Mouse (Mus musculus): ENCODE data around the gene Ppm1b.

Gene Ppm1b

DNA sequence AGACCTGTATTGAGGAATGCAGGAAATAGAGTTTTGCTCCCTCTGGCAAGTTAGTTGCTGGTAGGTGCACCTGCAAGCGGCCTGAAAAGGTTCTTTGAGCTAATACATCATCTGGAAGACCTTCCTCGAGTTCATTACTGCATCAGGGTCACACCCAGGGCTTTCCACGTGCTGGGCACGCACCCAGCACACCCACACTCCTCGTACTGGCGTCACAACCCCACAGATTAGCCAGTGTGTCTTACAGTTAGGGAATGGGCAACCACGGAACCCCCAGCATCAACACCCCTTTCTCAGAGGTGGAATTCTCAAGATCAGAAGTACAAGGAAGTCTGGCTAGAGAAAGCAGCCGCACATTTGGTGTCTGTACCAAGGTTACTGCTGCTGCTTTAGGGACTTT, 67.7 kb downstream of the Ppm1b start:
- no peak for DNase-seq (ENCODE audit: low spot score in 2 of 2)

DNA sequence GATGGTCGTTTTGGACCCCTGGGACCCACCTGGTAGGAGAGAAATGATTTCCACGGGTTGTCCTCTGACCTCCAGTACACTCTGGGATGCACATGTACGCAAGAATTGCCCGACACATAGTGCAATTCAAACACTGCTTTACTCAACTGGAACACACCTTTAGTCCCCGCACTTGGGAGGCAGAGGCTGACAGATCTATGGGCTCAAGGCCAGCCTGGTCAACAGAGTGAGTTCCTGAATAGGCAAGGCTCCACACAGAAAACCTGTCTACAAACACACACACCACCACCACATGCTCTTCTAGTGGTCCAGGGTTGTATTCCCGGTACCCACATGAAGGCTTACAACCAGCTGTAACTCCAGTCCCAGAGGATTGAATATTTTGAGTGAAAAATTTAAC, 68.6 kb downstream of the Ppm1b start:
- no peak for DNase-seq (ENCODE audit: low spot score in 2 of 2)

- DNase-seq (ENCODE audit: low spot score in 2 of 2): no peak
Observed at GRCm38 (mm10) chr17:85026436-85026835, 69.9 kb downstream of the Ppm1b start.

GRCm38 (mm10) chr17:85027247-85027646, 70.7 kb downstream of the Ppm1b start:
- DNase-seq (ENCODE audit: low spot score in 2 of 2): no peak

GRCm38 (mm10) chr17:85028093-85028739, 71.7 kb downstream of the Ppm1b start, which contains the start of gene Slc3a1:
Gene Slc3a1 (plus strand): TSS chr17:85028376.
- no peak for DNase-seq (ENCODE audit: low spot score in 2 of 2)

DNA sequence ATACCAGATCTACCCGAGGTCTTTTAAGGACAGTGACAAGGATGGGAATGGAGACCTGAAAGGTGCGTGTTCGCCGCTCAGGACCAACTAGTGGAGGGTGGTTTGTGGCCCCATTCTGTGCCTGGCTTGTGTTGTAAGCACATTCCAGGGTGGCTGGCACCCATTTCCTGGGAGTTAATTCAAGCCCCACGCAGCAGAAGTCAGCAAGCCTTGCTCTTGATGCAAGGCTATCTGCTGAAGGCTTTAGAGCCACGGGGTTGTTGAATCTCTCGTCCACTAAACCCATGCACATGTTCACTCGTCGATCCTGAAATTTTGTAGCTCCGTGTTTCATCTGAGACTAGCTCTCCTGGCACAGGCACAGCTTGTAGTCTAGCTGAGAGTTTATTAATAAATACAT, 72.3 kb downstream of the Ppm1b start:
- no peak for DNase-seq (ENCODE audit: low spot score in 2 of 2)

DNA sequence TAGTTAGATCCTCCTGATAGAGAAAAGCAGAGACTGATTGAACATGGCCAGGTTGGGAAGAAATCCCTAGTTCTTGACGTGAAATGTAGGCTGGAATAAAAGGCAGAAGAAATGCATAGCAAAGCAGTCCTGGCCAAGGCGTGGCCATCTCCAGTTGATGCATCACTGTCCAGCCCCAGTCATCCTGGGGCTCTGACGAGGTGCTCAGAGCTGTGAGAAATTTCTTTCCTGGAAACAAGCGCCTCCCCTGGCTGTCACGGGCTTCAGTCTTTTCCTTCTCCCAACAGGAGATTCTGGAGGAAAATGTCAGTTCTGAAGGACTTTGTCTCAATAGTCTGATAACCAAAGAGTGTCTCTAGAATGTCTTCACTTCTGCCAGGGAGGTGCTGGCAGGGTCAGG, 74.1 kb downstream of the Ppm1b start:
- DNase-seq (ENCODE audit: low spot score in 2 of 2): no peak

- DNase-seq (ENCODE audit: low spot score in 2 of 2): no peak
Observed at GRCm38 (mm10) chr17:85033087-85033486, 76.5 kb downstream of the Ppm1b start.

GRCm38 (mm10) chr17:85034068-85034467, 77.5 kb downstream of the Ppm1b start:
- no peak for DNase-seq (ENCODE audit: low spot score in 2 of 2)

GRCm38 (mm10) chr17:85037855-85038254, 81.3 kb downstream of the Ppm1b start:
- no peak for DNase-seq (ENCODE audit: low spot score in 2 of 2)

GRCm38 (mm10) chr17:85038311-85038710, 81.8 kb downstream of the Ppm1b start:
- no peak for DNase-seq (ENCODE audit: low spot score in 2 of 2)

DNA sequence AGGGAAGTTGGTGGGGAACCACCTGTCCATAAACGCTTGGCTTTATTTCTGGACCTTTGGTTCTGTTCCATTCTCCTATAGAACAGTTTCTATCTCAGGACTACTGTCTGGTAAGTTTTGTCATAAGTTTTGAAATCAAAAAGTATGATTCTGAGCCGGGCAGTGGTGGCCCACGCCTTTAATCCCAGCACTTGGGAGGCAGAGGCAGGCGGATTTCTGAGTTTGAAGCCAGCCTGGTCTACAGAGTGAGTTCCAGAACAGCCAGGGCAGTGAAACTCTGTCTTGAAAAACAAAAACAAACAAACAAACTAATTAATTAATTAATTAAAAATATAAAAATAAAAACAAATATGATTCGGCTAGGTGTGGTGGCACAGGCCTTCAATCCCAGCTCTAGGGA, 82.2 kb downstream of the Ppm1b start:
- DNase-seq (ENCODE audit: low spot score in 2 of 2): no peak

DNA sequence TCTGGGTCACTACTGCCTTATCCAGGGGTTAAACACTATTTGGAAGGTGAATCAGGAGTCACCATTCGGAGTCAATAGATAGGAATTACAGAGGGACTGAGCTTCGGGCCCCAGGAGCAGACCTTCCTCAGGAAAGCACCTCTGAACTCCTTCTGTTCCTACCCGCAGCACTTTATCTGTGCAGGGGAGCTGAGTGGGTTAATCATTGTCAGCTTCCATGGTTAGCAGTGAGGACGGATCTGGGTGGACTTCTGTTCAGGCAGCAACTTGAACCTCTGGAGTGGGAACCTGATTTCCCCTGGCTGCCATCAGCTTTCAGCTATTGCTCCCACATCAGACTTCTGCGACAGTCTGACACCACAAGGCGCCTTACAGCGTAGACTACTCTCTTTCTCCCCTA, 84.4 kb downstream of the Ppm1b start:
- DNase-seq (ENCODE audit: low spot score in 2 of 2): no peak

DNA sequence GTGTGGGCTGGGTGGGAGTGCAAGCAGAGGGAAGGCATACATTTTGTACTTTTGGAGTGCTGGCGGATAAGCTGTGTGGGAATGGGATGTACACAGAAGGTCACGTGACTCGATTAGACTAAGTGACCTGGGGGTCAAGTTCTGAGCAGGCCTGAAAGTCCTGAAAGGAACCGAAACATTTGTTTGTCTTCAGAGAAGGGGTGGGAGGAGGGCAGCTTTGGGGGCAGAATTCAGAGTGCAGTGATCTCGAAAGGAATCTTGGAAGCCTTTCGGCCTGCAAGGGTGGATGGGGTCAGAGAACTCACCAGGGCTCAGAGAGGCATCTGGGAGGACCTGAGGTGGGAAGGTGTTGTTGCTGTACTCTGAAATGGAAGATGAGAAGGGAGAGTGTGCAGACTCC, 85.9 kb downstream of the Ppm1b start:
- no peak for DNase-seq (ENCODE audit: low spot score in 2 of 2)

- no peak for DNase-seq (ENCODE audit: low spot score in 2 of 2)
Observed at GRCm38 (mm10) chr17:85043404-85043816, 86.9 kb downstream of the Ppm1b start.

DNA sequence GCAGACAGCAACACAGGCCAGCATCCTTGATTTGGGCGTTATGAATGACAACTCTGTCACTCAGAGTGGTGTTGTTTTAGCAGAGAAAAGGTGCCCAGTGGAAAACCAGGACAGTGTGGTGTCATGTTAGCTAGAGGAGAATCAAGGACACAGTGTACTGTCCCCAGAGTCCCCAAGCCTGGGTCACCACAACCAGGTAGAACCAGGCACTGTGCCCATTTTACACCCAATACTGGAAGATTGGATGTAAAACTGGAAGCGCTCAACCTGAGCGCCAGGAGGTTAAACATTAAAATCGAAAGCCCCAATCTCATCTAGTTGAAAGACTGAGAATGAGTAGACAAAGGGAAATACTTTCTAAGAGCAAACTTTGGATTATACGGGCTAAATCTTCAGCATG, 87.9 kb downstream of the Ppm1b start:
- no peak for DNase-seq (ENCODE audit: low spot score in 2 of 2)

DNA sequence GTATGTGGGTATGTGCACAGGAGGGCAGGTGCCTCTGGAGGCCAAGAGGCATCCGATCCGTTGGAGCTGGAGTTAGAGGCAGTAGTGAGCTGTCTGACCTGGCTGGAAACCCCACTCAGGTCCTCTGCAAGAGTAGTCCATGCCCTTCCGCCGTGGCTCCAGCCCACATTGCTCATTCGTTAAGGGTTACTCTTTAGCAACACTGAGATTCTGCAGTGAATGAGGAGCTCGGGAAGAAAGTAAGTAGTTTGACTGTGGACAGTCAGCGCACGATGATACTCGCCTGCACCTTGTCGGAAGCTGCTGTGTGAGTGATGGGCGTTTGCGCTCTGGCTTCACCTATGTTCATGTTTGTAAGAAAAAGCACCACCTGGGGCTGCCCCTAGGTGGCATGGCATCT, 88.6 kb downstream of the Ppm1b start:
- no peak for DNase-seq (ENCODE audit: low spot score in 2 of 2)

- no peak for DNase-seq (ENCODE audit: low spot score in 2 of 2)
Observed at GRCm38 (mm10) chr17:85048379-85048778, 91.8 kb downstream of the Ppm1b start.

DNA sequence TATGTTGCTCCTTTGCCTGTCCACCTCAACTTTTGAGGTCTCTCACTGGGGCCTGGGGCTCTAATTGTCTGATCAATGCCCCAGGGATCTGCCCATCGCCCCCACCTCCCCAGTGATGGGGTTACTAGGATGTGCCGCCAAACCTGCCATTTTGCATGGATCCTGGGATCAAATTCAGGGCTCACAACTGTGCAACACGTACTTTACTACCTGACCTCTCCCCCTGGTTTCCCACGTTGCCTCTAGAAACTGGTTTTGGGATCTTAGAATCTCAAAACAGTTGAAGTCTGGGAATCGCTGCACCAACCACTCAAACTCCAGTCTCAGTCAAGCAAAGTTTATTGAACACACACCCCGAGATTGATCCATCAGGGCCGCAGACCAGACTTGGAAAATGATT, 101.7 kb downstream of the Ppm1b start:
- no peak for DNase-seq (ENCODE audit: low spot score in 2 of 2)

DNA sequence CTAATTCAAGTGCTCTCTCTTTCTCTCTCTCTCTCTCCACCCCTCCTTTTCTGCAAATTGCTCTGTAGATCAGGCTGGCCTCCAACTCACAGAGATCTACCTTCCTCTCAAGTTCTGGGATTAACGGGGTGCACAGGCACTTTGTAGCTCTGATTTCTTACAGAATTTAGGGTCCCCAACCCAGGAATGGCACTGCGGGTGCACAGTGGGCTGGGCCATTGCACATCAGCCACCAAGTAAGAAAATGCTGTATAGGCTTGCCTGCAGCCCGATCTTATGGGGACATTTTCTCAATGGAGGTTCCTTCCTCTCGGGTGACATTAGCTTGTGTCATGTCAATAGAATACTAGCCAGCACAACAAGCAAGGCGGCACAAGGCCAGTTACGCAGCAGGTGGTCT, 102.6 kb downstream of the Ppm1b start:
- DNase-seq (ENCODE audit: low spot score in 2 of 2): no peak

DNA sequence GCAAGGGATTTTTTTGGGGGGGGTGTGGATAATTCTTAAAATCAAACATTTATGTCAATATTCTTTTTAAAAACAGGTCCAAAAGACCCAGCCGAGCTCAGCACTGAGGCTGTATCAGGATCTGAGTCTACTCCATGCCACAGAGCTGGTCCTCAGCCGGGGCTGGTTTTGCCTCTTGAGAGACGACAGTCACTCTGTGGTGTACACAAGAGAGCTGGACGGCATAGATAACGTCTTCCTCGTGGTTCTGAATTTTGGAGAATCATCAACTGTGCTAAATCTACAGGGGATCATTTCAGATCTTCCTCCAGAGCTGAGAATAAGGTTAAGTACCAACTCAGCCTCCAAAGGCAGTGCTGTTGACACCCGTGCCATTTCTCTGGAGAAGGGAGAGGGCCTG, 107.0 kb downstream of the Ppm1b start:
- DNase-seq (ENCODE audit: low spot score in 2 of 2): no peak

GRCm38 (mm10) chr17:85067331-85067730, 110.8 kb downstream of the Ppm1b start:
- no peak for DNase-seq (ENCODE audit: low spot score in 2 of 2)

DNA sequence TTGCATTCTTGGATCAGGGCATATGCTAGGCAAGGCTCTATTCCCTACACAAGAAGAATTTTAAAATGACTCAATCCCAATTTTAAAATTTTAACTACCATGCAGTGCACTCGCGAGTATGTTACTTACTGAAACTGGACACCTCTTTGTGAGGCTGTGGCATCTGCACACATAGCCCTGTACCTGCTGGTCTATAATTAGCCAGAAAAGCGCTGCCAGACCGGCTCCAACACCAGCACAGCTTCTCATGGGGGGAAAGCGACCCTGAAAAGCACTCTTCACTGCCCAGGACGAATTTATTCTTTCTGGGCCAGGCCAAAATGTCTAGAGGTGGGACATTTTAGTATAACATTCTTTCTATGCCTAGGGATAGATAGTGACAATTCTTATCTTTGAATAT, 114.1 kb downstream of the Ppm1b start:
- no peak for DNase-seq (ENCODE audit: low spot score in 2 of 2)

DNA sequence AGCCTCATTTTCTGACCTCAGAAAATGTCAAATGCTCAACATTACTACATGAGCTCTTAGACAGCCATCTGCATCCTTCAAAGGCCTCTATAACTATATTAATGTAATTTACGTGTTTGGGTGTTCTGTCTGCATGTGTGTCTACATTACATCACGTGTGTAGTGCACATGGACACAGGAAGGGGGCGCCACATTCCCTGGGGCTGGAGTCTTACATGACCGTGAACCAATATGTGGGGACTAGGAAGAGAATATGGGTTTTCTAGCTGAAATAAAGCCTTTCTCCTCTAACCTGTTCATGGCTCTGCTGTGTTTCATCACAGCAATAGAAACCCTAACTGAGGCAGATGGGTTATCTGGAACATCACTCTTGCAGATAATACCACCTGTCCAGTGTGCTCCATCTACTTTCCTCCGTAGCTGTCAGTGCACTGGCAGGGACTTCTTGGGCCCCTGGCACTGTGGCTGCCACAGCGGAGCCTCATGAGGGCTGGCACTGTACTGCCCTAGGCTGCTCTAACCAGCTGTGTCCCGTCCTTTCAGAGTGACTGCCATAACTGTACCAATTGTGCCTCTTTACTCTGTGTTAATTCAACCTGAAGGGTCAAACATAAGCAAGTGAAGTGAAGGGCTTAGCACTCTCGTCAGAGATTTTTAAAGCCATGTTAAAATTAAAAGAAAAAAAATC, 114.7 kb downstream of the Ppm1b start:
- DNase-seq (ENCODE audit: low spot score in 2 of 2): no peak
